Mouse (Mus musculus): Measurements from ENCODE around the gene Foxj2.

The Foxj2 gene

DNA sequence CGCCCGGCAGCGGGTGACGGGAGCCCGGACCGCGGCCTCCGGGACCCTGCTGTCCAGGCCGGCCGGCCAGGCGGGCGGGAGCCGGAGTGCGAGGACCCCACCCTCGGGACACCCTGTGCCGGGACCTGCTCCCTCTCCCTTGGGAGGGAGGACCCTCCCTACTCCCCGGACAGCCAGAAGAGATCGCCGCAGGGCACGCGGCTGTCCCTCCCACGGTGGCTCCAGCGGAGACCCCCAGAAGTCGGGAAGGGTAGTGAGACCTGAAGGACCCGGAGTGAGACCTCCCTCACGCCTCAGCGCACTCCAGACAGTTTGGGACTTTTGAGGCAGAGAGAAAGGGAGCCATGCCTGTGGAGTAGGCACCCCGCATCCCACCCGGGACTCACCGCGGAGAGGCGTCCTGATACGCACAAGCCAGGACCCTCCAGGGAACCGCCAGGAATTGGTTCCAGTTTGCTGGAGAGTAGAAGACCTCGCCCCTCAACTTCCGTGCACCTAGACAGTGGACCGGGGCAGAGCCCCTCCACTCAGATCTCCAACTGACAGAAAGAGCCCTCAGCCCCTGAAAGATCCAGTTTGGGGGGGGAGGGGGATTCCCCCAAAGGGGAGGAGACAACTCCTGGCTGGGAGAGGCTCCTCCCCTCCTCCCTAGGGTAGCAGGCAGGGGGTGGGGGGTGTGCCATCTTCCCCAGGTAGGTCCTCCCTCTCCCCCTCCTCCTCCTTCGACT lies 521 bp downstream of the Foxj2 start:
- peak; percentile 58 for DNase-seq

GRCm38 (mm10) chr6:122820799-122821650 lies 1.3 kb downstream of the Foxj2 start:
- DNase-seq: peak; percentile 70

- DNase-seq: no peak
Measured at GRCm38 (mm10) chr6:122821822-122822221, 2.1 kb downstream of the Foxj2 start.

- DNase-seq: no peak
Measured at GRCm38 (mm10) chr6:122824086-122824485, 4.4 kb downstream of the Foxj2 start.

DNA sequence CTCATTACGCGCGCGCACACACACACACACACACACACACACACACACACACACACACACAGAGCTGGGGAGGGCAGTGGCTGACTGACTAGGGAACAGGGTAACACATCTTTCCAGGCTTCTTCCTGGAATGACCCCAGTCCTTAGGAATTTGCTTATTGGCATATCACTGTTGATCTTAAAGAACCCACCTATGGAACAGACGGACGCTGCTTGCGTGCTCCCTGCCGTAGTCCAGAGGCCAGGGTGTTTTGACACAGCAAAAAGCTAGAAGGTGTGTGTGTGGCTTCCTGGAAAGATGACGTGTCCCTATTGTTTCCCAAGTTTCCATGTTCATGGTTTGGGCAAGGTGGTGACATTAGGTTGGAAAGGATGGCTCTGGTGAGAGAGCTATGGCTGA lies 5.5 kb downstream of the Foxj2 start:
- no peak for DNase-seq

- DNase-seq: peak; percentile 66
Measured at GRCm38 (mm10) chr6:122825923-122826742, 6.4 kb downstream of the Foxj2 start.

GRCm38 (mm10) chr6:122828086-122828485 lies 8.4 kb downstream of the Foxj2 start:
- DNase-seq: peak; percentile 71

DNA sequence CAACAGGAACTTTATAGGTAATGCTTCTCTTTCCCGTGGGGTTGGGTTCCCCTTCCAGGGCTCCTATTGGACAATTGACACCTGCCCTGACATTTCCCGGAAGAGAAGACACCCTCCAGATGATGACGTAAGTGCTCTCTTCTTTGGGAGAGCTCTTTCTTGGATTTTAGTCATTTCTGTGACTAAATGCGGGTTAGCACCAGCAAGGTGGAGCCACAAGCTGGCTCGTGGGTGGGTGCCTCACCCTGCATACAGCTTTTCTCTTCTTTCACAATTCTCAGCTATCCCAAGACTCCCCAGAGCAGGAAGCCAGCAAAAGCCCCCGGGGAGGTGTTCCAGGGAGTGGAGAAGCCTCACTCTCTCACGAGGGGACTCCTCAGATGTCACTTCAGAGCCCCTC lies 13.2 kb downstream of the Foxj2 start:
- no peak for DNase-seq

DNA sequence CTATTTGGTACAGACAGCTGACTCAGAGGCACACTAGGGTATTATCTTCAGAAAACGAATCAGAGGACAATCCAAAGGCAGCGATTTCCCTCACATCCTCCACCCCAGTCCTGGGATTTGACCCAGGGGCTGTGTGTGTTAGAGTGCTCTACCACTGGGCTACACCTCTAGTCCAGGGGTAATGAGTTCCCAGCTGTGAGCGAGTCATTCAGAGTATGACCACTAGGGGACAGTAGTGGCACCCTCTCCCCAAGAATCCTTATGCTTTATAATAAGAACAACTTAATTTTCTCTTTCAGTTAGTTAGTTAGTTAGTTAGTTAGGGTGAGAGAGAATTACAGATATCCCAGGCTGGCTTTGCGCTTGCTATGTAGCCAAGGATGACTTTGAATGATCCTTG lies 14.7 kb downstream of the Foxj2 start:
- peak; percentile 71 for DNase-seq

DNA sequence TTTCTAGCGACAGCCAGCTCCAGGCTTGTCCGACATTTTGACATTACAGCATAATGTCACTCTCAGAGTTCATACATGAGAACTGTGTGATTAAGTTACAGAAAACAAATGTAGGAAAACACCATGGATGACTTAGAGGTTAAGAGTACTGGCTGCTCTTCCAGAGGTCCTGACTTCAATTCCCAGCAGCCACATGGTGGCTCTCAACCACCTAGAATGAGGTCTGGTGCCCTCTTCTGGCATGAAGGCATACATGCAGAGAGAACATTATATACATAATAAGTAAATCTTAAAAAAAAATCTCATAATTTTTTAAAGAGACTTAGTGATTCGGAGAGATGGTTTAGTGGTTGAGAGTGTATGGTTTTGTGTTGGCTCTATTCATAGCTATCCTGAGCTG lies 17.3 kb downstream of the Foxj2 start:
- no peak for DNase-seq

GRCm38 (mm10) chr6:122837539-122837938 lies 17.8 kb downstream of the Foxj2 start:
- DNase-seq: no peak

DNA sequence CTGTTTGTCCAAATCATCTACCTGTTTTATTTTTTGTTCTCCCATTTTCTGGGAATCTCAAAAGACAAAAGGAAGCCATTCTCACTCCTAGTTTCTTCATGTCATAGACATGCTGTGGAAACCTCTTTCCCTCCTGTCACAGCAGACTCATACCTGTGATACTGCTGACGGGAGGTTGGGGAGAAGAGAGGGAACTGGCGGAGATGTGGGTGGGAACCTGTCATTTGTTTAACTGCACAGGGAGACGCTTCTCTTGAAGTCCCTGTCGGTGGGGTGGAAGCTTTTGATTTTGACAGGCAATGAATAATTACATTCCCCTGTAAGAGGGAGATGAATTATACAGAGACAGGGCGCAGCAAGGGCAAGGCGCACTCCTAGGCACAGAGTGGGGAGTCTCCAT lies 24.0 kb downstream of the Foxj2 start:
- DNase-seq: no peak

GRCm38 (mm10) chr6:122852696-122853095 lies 33.0 kb downstream of the Foxj2 start:
- no peak for DNase-seq

- DNase-seq: no peak
Measured at GRCm38 (mm10) chr6:122854552-122854951, 34.8 kb downstream of the Foxj2 start.

GRCm38 (mm10) chr6:122855955-122856354 lies 36.2 kb downstream of the Foxj2 start, which contains the start of gene C3ar1:
Gene C3ar1 (minus strand): TSS chr6:122856161.
- DNase-seq: no peak

- DNase-seq: no peak
Measured at GRCm38 (mm10) chr6:122862434-122862833, 42.7 kb downstream of the Foxj2 start.

- DNase-seq: no peak
Measured at GRCm38 (mm10) chr6:122862871-122863270, 43.2 kb downstream of the Foxj2 start.

- peak; percentile 26 for DNase-seq
Measured at GRCm38 (mm10) chr6:122867914-122868313, 48.2 kb downstream of the Foxj2 start.

DNA sequence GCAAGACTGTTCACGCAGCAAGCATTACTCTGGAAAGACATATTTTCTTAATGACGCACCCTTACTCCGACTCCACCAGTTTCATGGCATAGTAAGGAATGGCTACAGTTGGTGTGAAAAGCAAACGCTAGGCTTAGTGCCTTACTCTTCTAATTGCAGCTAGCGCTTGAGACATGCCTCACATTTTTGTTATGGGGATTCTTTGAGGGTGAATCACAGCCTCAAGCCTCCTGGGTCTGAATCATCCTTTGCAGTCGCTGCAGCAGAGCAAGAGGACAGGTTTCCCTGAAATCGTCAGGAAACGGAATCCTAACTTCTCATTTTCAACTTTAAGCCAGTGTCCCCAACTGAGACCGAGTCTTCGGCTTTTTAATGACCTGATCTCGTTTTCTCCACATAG lies 50.1 kb downstream of the Foxj2 start:
- DNase-seq: no peak

GRCm38 (mm10) chr6:122872800-122873199 lies 53.1 kb downstream of the Foxj2 start:
- DNase-seq: no peak

GRCm38 (mm10) chr6:122873871-122874719 lies 54.4 kb downstream of the Foxj2 start, which contains the start of gene Necap1:
Gene Necap1 (plus strand): TSS chr6:122874474.
- peak; percentile 98 for DNase-seq

GRCm38 (mm10) chr6:122874720-122875389 lies 55.1 kb downstream of the Foxj2 start:
- no peak for DNase-seq
